Mouse (Mus musculus): ENCODE results near the gene Cldn10.
"Not testable (repeated sequence)": the region's sequence is repeated elsewhere in the genome, so short reads cannot be mapped to it uniquely, and the experiment has no call there.

Gene Cldn10

DNA sequence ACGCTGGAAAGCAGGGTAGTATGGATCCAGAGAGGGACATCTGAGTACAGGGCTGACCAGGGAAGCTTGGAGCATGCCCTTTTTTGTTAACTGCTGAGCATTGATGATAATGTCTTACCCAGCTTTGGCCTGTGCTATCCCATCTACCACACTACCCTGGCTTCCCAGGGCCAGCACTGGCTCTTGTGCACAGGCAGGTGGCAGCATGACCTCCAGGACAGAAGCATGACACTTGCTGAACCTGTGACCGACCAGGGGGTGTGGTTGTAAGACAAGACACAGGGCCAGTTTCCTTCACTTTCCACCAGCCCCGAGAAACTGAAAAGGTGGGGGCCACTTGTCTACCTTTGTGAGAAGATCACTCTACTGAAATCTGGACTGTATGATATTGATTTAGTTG lies 5.5 kb upstream of the Cldn10 start:
- no peak for DNase-seq (ENCODE audit: low spot score in 2 of 2)

DNA sequence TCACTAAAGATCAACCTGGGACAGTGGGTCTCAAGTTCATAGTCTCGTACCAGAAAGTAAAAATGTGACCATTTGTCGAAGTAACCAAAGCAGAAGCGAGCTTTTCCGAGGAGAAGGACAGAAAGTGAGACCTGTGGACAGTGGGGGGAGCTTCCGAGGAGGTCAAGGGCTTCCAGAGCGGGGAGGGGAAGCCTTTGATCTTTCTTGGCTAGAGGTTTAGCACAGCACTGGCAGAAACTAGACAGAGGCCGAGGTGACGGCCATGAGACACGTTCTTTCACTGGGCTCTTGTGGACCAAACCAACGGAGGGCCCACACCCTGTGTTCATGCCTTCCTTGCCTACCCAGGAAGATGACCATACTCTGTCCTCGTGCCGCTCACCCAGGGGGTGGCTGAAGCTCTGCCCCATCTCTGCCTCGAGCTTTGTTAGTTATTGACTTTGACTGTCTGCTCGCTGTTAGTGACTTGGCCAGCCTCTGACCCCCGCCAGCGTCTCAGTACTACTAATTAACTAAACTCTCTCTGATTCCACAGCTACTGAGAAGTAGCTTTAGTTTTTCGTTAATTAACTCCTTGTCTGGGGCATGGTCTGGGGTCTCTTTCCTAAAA lies 4.3 kb upstream of the Cldn10 start:
- no peak for DNase-seq (ENCODE audit: low spot score in 2 of 2)

GRCm38 (mm10) chr14:118790217-118790616 lies 2.5 kb downstream of the Cldn10 start:
- DNase-seq (ENCODE audit: low spot score in 2 of 2), result no peak

- no peak for DNase-seq (ENCODE audit: low spot score in 2 of 2)
Measured at GRCm38 (mm10) chr14:118792957-118793356, 5.2 kb downstream of the Cldn10 start.

DNA sequence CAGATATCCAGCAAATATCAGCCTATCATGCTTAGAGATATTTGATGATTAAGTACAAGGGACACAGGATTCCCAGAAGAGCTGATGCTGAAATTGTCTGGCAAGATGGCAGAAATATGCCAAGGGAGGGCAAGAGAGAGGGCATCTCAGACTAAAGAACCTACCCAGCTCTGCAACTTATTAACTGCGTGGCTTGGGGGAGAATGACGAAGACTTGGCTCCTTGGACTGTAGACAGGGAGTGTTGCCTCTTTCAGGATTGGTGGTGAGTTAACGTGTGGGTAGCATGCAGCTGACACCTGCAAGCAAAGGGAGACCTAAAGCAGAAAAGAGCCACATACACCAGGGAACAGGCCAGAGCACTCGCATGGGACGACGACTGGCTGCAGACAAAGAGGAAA lies 5.7 kb downstream of the Cldn10 start:
- no peak for DNase-seq (ENCODE audit: low spot score in 2 of 2)

DNA sequence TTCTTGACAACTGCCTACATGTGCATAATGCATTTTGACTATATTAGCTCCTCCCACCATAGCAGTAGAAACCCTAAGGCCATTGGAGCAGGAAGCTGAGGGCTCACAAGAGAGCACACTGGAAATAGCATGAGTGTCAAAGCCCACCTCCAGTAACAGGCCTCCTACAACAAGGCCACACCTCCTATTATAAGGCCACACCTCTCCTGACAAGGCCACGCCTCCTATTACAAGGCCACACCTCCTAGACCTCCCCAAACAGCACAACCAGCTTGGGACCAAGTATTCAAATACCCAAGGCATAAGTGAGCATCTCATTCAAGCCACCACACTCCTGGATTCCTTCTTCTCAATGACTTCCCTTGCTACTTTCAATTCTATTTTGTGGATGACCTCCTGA lies 6.5 kb downstream of the Cldn10 start:
- DNase-seq (ENCODE audit: low spot score in 2 of 2), result no peak

GRCm38 (mm10) chr14:118794893-118795292 lies 7.2 kb downstream of the Cldn10 start:
- no peak for DNase-seq (ENCODE audit: low spot score in 2 of 2)

DNA sequence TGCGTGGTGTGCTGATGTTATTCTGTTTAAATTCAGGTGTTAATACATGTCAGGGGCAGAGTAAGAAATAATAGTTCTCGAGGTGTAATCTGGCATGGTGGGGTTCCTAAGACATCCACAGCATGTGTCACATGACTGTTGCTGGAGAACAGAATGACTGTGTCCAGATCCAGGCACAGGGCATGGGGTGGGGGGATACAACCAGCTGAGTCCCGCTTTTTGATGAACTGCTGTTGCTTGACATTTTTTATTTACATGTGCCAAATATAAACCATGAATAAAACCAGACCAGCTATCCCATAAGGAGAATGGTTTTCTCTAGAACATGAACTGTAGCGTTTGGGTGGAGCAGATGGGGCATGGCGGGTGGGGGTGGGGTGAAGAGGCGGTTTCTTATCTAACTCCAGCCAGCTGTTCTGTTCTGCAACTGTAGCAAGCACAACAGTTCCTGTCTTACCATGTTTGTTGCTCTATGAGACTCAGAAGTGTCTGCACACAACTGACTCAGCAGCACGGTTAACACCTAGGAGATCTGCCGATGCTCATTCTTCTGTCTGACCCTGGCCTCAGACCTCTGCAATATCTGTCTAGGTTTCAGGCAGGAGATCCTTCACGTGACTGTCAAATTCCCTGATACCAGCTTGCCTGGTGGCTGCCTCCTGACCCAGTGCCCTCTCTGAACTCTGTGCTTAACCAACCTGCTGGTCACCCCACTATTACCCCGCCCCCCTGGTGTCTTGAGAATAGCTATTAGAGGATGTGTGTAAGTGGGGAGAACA lies 8.4 kb downstream of the Cldn10 start:
- no peak for DNase-seq (ENCODE audit: low spot score in 2 of 2)

GRCm38 (mm10) chr14:118796694-118797058 lies 9.0 kb downstream of the Cldn10 start:
- DNase-seq (ENCODE audit: low spot score in 2 of 2), result no peak

DNA sequence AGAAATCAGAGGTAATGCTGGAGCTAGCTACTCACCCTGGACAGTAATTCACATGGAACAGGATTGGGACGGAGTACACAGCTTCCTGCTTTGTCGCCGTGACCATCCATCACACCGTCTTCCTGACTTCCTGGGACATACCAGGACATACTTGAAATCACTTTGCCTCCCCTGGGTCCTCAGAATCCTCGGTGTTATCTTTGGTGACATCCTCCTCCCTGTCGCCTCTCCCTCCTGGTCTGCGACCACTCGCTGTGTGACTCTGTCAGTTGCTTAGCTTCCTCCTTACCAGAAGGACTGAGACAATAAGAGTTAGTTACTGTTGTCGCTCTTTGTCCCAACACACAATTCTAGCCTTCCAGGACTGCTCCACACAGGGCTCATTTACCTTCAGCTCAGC lies 9.6 kb downstream of the Cldn10 start:
- no peak for DNase-seq (ENCODE audit: low spot score in 2 of 2)

GRCm38 (mm10) chr14:118799918-118800317 lies 12.2 kb downstream of the Cldn10 start:
- no peak for DNase-seq (ENCODE audit: low spot score in 2 of 2)

GRCm38 (mm10) chr14:118803936-118804335 lies 16.2 kb downstream of the Cldn10 start:
- no peak for DNase-seq (ENCODE audit: low spot score in 2 of 2)

- no peak for DNase-seq (ENCODE audit: low spot score in 2 of 2)
Measured at GRCm38 (mm10) chr14:118804351-118804750, 16.6 kb downstream of the Cldn10 start.

GRCm38 (mm10) chr14:118807653-118808052 lies 19.9 kb downstream of the Cldn10 start:
- DNase-seq (ENCODE audit: low spot score in 2 of 2), result no peak

DNA sequence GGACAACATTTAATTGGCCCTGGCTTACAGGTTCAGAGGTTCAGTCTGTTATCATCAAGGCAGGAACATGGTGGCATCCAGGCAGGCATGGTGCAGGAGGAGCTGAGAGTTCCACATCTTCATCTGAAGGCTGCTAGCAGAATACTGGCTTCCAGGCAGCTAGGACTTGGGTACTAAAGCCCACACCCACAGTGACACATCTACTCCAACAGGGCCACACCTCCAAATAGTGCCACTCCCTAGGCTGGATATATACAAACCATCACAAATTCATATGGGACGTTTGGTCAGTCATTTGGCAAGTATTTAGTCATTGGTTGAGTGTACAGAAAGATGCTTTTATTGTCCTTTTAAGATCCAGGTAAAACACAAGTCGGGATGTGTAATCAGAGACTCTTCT lies 20.5 kb downstream of the Cldn10 start:
- not testable (repeated sequence) for DNase-seq (ENCODE audit: low spot score in 2 of 2)

DNA sequence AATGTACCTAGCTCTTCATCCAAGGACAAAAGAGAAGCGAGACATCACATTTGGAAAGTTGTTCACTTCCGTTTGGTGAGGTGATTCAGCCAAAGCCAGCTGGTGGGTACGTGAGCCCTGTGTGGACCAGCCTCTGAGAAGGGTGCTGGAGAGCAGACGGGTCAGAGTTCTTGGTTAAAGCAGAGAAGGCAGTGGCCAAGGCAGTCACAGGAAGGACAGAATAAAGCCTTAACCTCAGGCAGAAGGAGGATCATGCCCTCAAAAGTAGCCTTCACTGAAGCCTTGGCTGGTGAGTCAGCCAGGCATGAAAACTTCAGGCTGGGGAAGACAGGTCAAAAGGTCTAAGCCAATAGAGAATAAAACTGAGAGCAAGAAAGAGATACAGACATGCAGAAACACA lies 22.0 kb downstream of the Cldn10 start:
- DNase-seq (ENCODE audit: low spot score in 2 of 2), result no peak

- not testable (repeated sequence) for DNase-seq (ENCODE audit: low spot score in 2 of 2)
Measured at GRCm38 (mm10) chr14:118811256-118811655, 23.5 kb downstream of the Cldn10 start.

GRCm38 (mm10) chr14:118813111-118813510 lies 25.4 kb downstream of the Cldn10 start:
- DNase-seq (ENCODE audit: low spot score in 2 of 2), result no peak

GRCm38 (mm10) chr14:118816503-118816902 lies 28.8 kb downstream of the Cldn10 start:
- peak in 1 of 2 experiments; percentile 59 for DNase-seq (ENCODE audit: low spot score in 2 of 2)

DNA sequence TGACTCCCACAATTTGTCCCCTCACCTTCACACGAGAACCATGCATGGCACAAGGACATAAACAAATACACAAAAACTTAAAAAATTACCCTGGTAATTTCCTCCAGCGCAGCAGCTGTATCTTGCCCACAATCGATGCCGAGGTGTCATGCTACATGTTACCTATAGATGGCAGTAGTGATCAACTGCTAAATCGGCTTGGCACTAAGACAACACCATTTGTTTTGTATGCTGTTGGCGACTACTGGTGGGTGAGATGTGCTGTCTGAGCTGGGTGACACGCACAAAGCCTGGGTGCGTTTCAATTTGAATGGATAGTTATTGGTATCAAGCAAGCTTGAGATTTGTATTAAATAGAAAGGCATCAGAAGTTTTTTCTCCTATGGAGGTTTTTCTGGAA lies 32.4 kb downstream of the Cldn10 start:
- DNase-seq (ENCODE audit: low spot score in 2 of 2), result peak in 1 of 2 experiments; percentile 70

- no peak for DNase-seq (ENCODE audit: low spot score in 2 of 2)
Measured at GRCm38 (mm10) chr14:118822816-118823215, 35.1 kb downstream of the Cldn10 start.

DNA sequence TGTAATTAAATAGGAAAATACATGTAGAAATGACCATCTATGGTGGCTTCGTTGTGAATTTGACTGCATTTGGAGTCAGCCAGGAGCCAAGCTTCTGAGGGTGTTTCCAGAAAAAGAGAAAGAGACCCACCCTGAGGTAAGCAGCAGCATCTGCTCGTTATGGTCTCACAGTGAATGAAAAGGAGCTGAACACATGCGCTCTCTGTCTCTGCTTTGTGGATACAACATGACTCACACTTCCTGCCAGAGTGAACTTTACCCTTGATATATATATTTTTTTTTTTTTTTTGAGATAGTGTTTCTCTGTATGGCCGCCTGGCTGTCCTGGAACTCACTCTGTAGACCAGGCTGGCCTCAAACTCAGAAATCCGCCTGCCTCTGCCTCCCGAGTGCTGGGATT lies 35.6 kb downstream of the Cldn10 start:
- no peak for DNase-seq (ENCODE audit: low spot score in 2 of 2)

DNA sequence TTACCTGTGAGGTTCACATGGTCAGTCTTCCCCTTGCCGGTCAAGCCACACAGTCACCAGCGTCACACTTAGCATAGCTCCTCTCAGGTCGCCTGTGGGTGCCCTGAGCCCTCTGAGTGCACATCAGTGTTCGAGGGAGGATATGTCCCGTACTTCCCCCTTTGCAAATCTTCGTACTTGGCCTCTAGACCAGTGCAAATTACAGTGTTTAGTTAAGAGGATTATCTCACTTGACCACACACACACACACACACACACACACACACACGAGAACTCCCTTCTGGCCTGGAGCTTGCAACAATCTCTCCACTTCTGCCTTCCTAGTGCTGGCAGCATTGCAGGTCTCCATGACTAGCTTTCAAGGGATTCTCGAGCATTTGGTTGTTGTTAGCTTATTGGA lies 38.6 kb downstream of the Cldn10 start:
- no peak for DNase-seq (ENCODE audit: low spot score in 2 of 2)
